ENCODE assay signal across 8 mouse cellular contexts in genomic region chr15:78899740-78900584, GRCm38 (mm10). TPM values are rescaled to one million over a fixed set of nuclear protein-coding genes. Genes with fewer than 3 reads are reported as not detected.
DNase-seq lines count a peak whose midpoint lies in the region; ATAC-seq lines count a peak whose summit lies in the region.

Gene Sh3bp1, plus strand, starts transcription at chr15:78899768.

- H3K27me3 ChIP-seq in intestine, embryonic 14.5 days (replicated peaks; ENCODE audit: control insufficient read depth, insufficient read depth, low read length): no peaks in the 10 kb centered on the region
- peaks cover 10% of the 10 kb centered on the region for H3K27me3 ChIP-seq in midbrain, embryonic 16.5 days (ENCODE audit: control insufficient read depth, insufficient read depth, low read depth, low read length)
- no peaks in the 10 kb centered on the region for H3K27me3 ChIP-seq in stomach, embryonic 16.5 days (ENCODE audit: control insufficient read depth, insufficient read depth, low read length)

- peak within 1 kb of the TSS; percentile 71 for H3K4me2 ChIP-seq in intestine, embryonic 14.5 days (ENCODE audit: low read length)
- H3K4me2 ChIP-seq in midbrain, embryonic 16.5 days (ENCODE audit: low read length): peak within 1 kb of the TSS; percentile 96
- H3K4me2 ChIP-seq in stomach, embryonic 16.5 days (ENCODE audit: low read depth, low read length): peak within 1 kb of the TSS; percentile 86

- DNase-seq in kidney, adult 18-20 months: peak; percentile 68
- DNase-seq in kidney, adult 11 months: no peak
- peak; percentile 62 to 63 for DNase-seq in cerebellum, postnatal 10 days
- DNase-seq in gastrocnemius, postnatal 14 days: peak; percentile 80
- peak; percentile 81 for DNase-seq in intestine, embryonic 14.5 days (ENCODE audit: low spot score)
- peak; percentile 88 for DNase-seq in liver

- under 1% methylated on average over 44 of the region's 47 CpGs for WGBS in intestine, embryonic 14.5 days
- 1% methylated on average over 46 of the region's 47 CpGs for WGBS in midbrain, embryonic 16.5 days
- whole genome bisulfite sequencing in stomach, embryonic 16.5 days: under 1% methylated on average over 47 of the region's 47 CpGs

- intact Hi-C loops in gastrocnemius, postnatal 14 days (cut with DNase I; ENCODE audit: low total_unique reads): no loop called here

- ATAC-seq in intestine, embryonic 14.5 days (replicated peaks; ENCODE audit: low FRiP score, low TSS enrichment, low read depth): peak; percentile 68
- no peak for ATAC-seq in midbrain, embryonic 16.5 days
- peak; percentile 68 for ATAC-seq in stomach, embryonic 16.5 days (ENCODE audit: insufficient read depth, low FRiP score)

- peaks cover 29% of the 10 kb centered on the region for H3K4me1 ChIP-seq in intestine, embryonic 14.5 days (replicated peaks; ENCODE audit: control insufficient read depth, insufficient read depth, low read length)
- H3K4me1 ChIP-seq in midbrain, embryonic 16.5 days (ENCODE audit: control insufficient read depth, insufficient read depth, low read length): peaks cover 13% of the 10 kb centered on the region
- peaks cover 59% of the 10 kb centered on the region for H3K4me1 ChIP-seq in stomach, embryonic 16.5 days (ENCODE audit: control insufficient read depth, insufficient read depth, low read length)

- H3K27ac ChIP-seq in intestine, embryonic 14.5 days (ENCODE audit: low read depth): peak within 1 kb of the TSS; percentile 48
- H3K27ac ChIP-seq in midbrain, embryonic 16.5 days (ENCODE audit: low read length): no peak within 1 kb of the TSS; the same call in 1 of the 2 replicates
- H3K27ac ChIP-seq in stomach, embryonic 16.5 days (ENCODE audit: low read length): peak within 1 kb of the TSS; percentile 93

- peak within 1 kb of the TSS; percentile 70 for H3K9ac ChIP-seq in intestine, embryonic 14.5 days (ENCODE audit: low read length)
- H3K9ac ChIP-seq in midbrain, embryonic 16.5 days (ENCODE audit: low read depth, low read length): peak within 1 kb of the TSS; percentile 68
- peak within 1 kb of the TSS; percentile 87 for H3K9ac ChIP-seq in stomach, embryonic 16.5 days (ENCODE audit: low read length)

- H3K4me3 ChIP-seq in intestine, embryonic 14.5 days (ENCODE audit: low read depth, low read length): peak within 1 kb of the TSS; percentile 78
- H3K4me3 ChIP-seq in midbrain, embryonic 16.5 days (ENCODE audit: low read depth, low read length): peak within 1 kb of the TSS; percentile 53
- H3K4me3 ChIP-seq in stomach, embryonic 16.5 days (replicated peaks; ENCODE audit: low read length): peak within 1 kb of the TSS; percentile 91

- peaks cover 23% of the 10 kb centered on the region for H3K36me3 ChIP-seq in intestine, embryonic 14.5 days (ENCODE audit: control insufficient read depth, insufficient read depth, low read length)
- H3K36me3 ChIP-seq in midbrain, embryonic 16.5 days (ENCODE audit: control insufficient read depth, insufficient read depth, low read length): 0 out of 2 replicates have a peak, but pooled peaks cover under 1% of the 10 kb centered on the region
- H3K36me3 ChIP-seq in stomach, embryonic 16.5 days (ENCODE audit: control insufficient read depth, insufficient read depth, low read length): peaks cover 10% of the 10 kb centered on the region; the same call in 1 of the 2 replicates

- H3K9me3 ChIP-seq in intestine, embryonic 14.5 days (ENCODE audit: control insufficient read depth, low read length): no peaks in the 10 kb centered on the region
- no peaks in the 10 kb centered on the region for H3K9me3 ChIP-seq in midbrain, embryonic 16.5 days (replicated peaks; ENCODE audit: control insufficient read depth, low read length, poor library complexity, severe bottlenecking)
- no peaks in the 10 kb centered on the region for H3K9me3 ChIP-seq in stomach, embryonic 16.5 days (replicated peaks; ENCODE audit: control insufficient read depth, low read length)

RNA-seq across cellular contexts. Expression of gene Sh3bp1, which starts in this region (rescaled TPM):
- total RNA-seq in gastrocnemius, postnatal 14 days (2021): 1 to 10 TPM; 3.3 to 3.6 TPM
- 30.2 and 35.5 TPM in 2 replicates for polyA plus RNA-seq in intestine, embryonic 14.5 days (2014; fragmentation: Nextera tagmentation; extraction: Ambion mirVana)
- polyA plus RNA-seq in midbrain, embryonic 16.5 days (2015; fragmentation: Nextera tagmentation; extraction: Ambion mirVana): 2.2 and 2.7 TPM in 2 replicates
- 42.1 and 44.5 TPM in 2 replicates for polyA plus RNA-seq in stomach, embryonic 16.5 days (2015; fragmentation: Nextera tagmentation; extraction: Ambion mirVana)
